Mouse (Mus musculus) lung, adult 10 weeks (tissue): ENCODE measurements around the gene Hist1h2ab. TPM values are rescaled to one million over a fixed set of nuclear protein-coding genes. Genes with fewer than 3 reads are reported as not detected.

Source experiments
- polyA plus RNA-seq: library from polyadenylated mRNA; stranded (reverse); fragments of 350-450 nt; fragmentation: Illumina TruSeq; extraction: RNeasy Lipid Tissue Mini Kit (QIAGEN cat#74804); gene quantifications from one replicate; pipeline ENCODE4 v1.2.3, GENCODE M21; 2014; ENCODE audit warnings: low read depth, low replicate concordance; ENCODE audit not compliant: insufficient read depth

The Hist1h2ab gene
- polyA plus RNA-seq: not detected

GRCm38 (mm10) chr13:23750839-23751477, at the start of gene Hist1h2ab:
TSS of gene Hist1h2ab (plus strand) at chr13:23751126.

GRCm38 (mm10) chr13:23710374-23711089, 40.4 kb upstream of the Hist1h2ab start, which contains the start of gene Hfe:
TSS of gene Hfe (minus strand) at chr13:23710854.

DNA sequence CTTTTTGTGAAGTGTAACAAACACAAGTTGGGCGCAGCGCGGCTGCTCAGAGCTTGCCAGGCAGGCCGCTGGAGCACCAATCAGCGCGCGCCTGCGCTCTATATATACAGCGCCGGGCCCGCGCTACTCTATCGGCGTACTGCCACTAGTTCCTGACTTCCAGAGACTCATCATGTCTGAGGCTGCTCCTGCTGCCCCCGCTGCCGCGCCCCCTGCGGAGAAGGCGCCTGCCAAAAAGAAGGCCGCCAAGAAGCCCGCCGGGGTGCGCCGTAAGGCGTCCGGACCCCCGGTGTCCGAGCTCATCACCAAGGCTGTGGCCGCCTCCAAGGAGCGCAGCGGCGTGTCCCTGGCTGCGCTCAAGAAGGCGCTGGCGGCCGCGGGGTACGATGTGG, 12.3 kb upstream of the Hist1h2ab start, which contains the start of gene Hist1h1c:
TSS of gene Hist1h1c (plus strand) at position 132 of the 392 bp plus-strand sequence.

DNA sequence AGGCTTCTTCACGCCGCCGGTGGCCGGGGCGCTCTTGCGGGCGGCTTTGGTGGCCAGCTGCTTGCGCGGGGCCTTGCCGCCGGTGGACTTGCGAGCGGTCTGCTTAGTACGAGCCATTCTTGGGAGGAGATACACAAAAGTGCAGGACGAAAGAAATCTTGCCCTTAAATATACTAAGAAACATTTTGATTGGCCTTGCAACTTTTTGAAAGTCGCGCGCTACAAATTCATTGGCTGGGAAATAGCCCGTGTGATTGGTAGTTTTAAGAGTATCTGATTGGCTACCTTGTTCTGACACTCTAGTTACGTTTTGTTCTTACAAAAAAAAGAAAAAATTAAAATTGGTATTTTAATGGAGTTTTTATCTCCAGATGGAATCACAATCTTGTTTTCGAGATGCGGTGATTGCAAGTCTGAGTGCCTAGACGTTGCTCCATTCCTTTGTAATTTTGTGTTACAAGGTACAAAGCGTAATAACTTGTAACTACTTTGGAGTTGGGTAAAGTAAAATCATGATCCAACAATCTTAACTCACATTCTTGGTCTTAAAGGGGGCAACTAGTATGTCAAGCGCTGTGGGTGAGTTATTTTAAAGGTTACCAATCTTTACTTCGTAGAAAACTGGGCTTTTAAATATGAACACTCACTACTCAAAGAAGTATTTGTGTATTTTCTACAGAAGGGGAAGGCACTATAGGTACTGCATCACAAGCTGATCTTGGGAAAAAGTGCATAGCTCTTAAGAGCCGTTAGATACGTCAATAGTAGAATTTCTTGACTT, 5.4 kb upstream of the Hist1h2ab start, which contains the start of gene Hist1h3c:
TSS of gene Hist1h3c (minus strand) at position 222 of the 781 bp plus-strand sequence.

GRCm38 (mm10) chr13:23746201-23747080, 4.5 kb upstream of the Hist1h2ab start, which contains the start of gene Hist1h2bb:
TSS of gene Hist1h2bb (plus strand) at chr13:23746734.

DNA sequence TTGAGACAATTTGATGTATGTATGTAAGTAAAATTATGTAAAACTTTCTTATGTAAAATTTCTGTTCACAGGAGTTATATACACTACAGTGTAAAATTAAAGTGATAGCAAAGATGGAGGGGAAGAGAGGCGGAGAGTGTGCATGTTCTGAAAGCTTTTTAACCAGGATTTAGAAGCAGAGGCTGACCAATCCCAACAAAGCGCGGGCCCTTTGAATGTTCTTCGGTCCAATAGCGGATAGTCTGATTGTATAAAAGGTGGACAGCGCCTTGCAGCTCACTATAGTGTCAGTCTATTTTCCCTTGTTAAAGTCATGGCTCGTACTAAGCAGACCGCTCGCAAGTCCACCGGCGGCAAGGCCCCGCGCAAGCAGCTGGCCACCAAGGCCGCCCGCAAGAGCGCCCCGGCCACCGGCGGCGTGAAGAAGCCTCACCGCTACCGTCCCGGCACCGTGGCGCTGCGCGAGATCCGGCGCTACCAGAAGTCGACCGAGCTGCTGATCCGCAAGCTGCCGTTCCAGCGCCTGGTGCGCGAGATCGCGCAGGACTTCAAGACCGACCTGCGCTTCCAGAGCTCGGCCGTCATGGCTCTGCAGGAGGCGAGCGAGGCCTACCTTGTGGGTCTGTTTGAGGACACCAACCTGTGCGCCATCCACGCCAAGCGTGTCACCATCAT, 1.3 kb downstream of the Hist1h2ab start, which contains the start of gene Hist1h3b:
TSS of gene Hist1h3b (plus strand) at position 201 of the 675 bp plus-strand sequence.

GRCm38 (mm10) chr13:23756790-23757189, 5.9 kb downstream of the Hist1h2ab start, which contains the start of gene Hist1h4b:
TSS of gene Hist1h4b (plus strand) at chr13:23757013.

DNA sequence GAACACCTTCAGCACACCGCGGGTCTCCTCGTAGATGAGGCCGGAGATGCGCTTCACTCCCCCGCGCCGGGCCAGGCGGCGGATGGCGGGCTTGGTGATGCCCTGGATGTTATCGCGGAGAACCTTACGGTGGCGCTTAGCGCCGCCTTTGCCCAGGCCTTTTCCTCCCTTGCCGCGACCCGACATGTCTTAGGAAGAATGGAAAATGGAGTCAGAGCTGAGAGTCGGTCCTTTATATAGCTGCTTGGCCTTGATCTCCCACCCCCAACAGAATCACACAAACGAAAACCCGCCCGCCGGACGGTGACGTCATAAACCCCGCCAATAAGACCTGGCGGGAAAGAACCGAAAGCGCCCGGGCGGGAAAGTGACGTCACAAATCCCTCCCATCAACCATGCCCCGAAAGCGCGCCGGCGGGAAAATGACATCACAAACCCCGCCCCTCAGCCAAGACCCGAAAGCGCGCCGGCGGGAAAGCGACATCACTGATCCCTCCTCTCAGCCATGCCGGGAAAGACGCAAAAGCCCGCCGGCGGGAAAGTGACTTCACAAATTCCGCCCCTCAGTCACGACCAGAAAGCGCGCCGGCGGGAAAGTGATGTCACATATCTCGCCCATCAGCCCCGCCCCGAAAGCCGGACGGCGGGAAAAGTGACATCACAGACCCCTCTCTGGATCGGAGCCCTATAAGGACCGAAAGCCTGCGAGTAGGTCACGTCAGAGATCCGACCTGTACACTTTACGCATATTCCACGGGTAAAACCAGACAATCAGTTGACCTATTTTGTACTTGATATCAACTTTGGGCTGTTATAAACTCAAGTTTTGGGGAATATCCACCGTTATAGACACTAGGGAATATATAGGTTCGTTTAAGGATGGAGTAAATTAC, 10.3 kb downstream of the Hist1h2ab start, which contains the start of gene Hist1h4a:
TSS of gene Hist1h4a (minus strand) at position 259 of the 893 bp plus-strand sequence.

GRCm38 (mm10) chr13:23761871-23762821, 11.2 kb downstream of the Hist1h2ab start, which contains the start of gene Hist1h3a:
TSS of gene Hist1h3a (minus strand) at chr13:23762386.

DNA sequence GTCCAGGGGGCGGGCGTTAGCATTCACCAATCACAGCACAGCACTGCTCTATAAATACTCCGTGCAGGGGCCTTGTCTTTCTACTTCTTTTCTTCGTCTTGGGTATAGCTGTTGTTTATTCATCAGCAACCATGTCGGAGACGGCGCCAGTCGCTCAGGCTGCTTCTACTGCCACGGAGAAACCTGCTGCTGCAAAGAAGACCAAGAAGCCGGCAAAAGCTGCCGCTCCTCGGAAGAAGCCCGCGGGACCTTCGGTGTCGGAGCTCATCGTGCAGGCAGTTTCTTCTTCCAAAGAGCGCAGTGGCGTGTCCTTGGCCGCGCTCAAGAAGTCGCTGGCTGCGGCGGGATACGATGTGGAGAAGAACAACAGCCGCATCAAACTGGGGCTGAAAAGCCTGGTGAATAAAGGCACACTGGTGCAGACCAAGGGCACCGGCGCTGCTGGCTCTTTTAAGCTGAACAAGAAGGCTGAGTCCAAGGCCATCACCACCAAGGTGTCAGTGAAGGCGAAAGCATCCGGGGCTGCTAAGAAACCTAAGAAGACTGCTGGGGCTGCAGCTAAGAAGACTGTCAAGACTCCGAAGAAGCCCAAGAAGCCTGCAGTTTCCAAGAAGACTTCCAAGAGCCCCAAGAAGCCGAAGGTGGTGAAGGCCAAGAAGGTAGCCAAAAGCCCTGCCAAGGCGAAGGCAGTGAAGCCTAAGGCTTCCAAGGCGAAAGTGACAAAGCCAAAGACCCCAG, 12.8 kb downstream of the Hist1h2ab start, which contains the start of gene Hist1h1a:
TSS of gene Hist1h1a (plus strand) at position 81 of the 738 bp plus-strand sequence.

GRCm38 (mm10) chr13:23769613-23770012, 18.7 kb downstream of the Hist1h2ab start, which contains the start of gene Trim38:
TSS of gene Trim38 (plus strand) at chr13:23769913.

Other genes starting within 250 kb of the Hist1h2ab start
- 16.1 TPM for gene Hist1h4h, start 220.1 kb upstream of the Hist1h2ab start, polyA plus RNA-seq
- not detected for gene Hist1h2af, start 217.2 kb upstream of the Hist1h2ab start, polyA plus RNA-seq
- not detected for gene Hist1h3g, start 215.7 kb upstream of the Hist1h2ab start, polyA plus RNA-seq
- gene Hist1h2bh, start 207.7 kb upstream of the Hist1h2ab start, polyA plus RNA-seq: 0.28 TPM
- gene Hist1h3f, start 207.1 kb upstream of the Hist1h2ab start, polyA plus RNA-seq: not detected
- gene Hist1h4f, start 199.5 kb upstream of the Hist1h2ab start, polyA plus RNA-seq: not detected
- 0.08 TPM for gene Hist1h1d, start 197.9 kb upstream of the Hist1h2ab start, polyA plus RNA-seq
- not detected for gene Hist1h3e, start 188.8 kb upstream of the Hist1h2ab start, polyA plus RNA-seq
- not detected for gene Hist1h2ae, start 179.9 kb upstream of the Hist1h2ab start, polyA plus RNA-seq
- 1.5 TPM for gene Hist1h2bg, start 179.7 kb upstream of the Hist1h2ab start, polyA plus RNA-seq
- not detected for gene Hist1h2bf, start 176.9 kb upstream of the Hist1h2ab start, polyA plus RNA-seq
- not detected for gene Hist1h2ad, start 176.7 kb upstream of the Hist1h2ab start, polyA plus RNA-seq
- 1.1 TPM for gene Hist1h3d, start 175.4 kb upstream of the Hist1h2ab start, polyA plus RNA-seq
- gene Hist1h4d, start 169.5 kb upstream of the Hist1h2ab start, polyA plus RNA-seq: not detected
- 2.7 TPM for gene Hist1h2be, start 130.0 kb upstream of the Hist1h2ab start, polyA plus RNA-seq
- gene Hist1h1e, start 128.6 kb upstream of the Hist1h2ab start, polyA plus RNA-seq: 0.40 TPM
- gene Hist1h2ac, start 67.2 kb upstream of the Hist1h2ab start, polyA plus RNA-seq: 0.25 TPM
- 123 TPM for gene Hist1h2bc, start 66.9 kb upstream of the Hist1h2ab start, polyA plus RNA-seq
- gene Hist1h1t, start 55.3 kb upstream of the Hist1h2ab start, polyA plus RNA-seq: not detected
- 0.68 TPM for gene Hist1h4c, start 52.7 kb upstream of the Hist1h2ab start, polyA plus RNA-seq
- gene Hfe, start 40.3 kb upstream of the Hist1h2ab start, polyA plus RNA-seq: 21.9 TPM
- gene Hist1h1c, start 12.3 kb upstream of the Hist1h2ab start, polyA plus RNA-seq: 58.8 TPM
- gene Hist1h3c, start 5.5 kb upstream of the Hist1h2ab start, polyA plus RNA-seq: not detected
- not detected for gene Hist1h2bb, start 4.4 kb upstream of the Hist1h2ab start, polyA plus RNA-seq
- not detected for gene Hist1h3b, start 1.1 kb downstream of the Hist1h2ab start, polyA plus RNA-seq
- gene Hist1h4b, start 5.9 kb downstream of the Hist1h2ab start, polyA plus RNA-seq: not detected
- gene Hist1h4a, start 10.1 kb downstream of the Hist1h2ab start, polyA plus RNA-seq: not detected
- not detected for gene Hist1h3a, start 11.3 kb downstream of the Hist1h2ab start, polyA plus RNA-seq
- gene Hist1h1a, start 12.5 kb downstream of the Hist1h2ab start, polyA plus RNA-seq: not detected
- not detected for gene Trim38, start 18.8 kb downstream of the Hist1h2ab start, polyA plus RNA-seq
- 0.34 TPM for gene Slc17a2, start 55.9 kb downstream of the Hist1h2ab start, polyA plus RNA-seq
- gene Slc17a3, start 88.3 kb downstream of the Hist1h2ab start, polyA plus RNA-seq: not detected
- gene Slc17a1, start 116.6 kb downstream of the Hist1h2ab start, polyA plus RNA-seq: not detected
- not detected for gene Slc17a4, start 163.9 kb downstream of the Hist1h2ab start, polyA plus RNA-seq
- gene Hist1h2ba, start 183.0 kb downstream of the Hist1h2ab start, polyA plus RNA-seq: not detected
- not detected for gene Hist1h2aa, start 183.3 kb downstream of the Hist1h2ab start, polyA plus RNA-seq
- gene Scgn, start 240.1 kb downstream of the Hist1h2ab start, polyA plus RNA-seq: not detected